Mouse (Mus musculus) lung, postnatal 10 days (tissue): ENCODE results near the gene Ppp5c.

Experiments used
- DNase-seq: peaks from one replicate; pipeline ENCODE4 v3.0.0; 2021

Ppp5c gene

GRCm38 (mm10) chr7:16978593-16978992 is 49.1 kb downstream of the Ppp5c start:
- DNase-seq = no peak

GRCm38 (mm10) chr7:16978173-16978572 is 49.6 kb downstream of the Ppp5c start:
- DNase-seq = no peak

GRCm38 (mm10) chr7:16976298-16976697 is 51.4 kb downstream of the Ppp5c start:
- DNase-seq = no peak

GRCm38 (mm10) chr7:16974018-16974417 is 53.7 kb downstream of the Ppp5c start:
- peak; percentile 83 for DNase-seq

- no peak for DNase-seq
These were observed 56.6 kb downstream of the Ppp5c start for GRCm38 (mm10) chr7:16971160-16971559.

GRCm38 (mm10) chr7:16968414-16968813 is 59.3 kb downstream of the Ppp5c start:
- DNase-seq = no peak

GRCm38 (mm10) chr7:16961678-16962077 is 66.0 kb downstream of the Ppp5c start:
- no peak for DNase-seq

GRCm38 (mm10) chr7:16959539-16960187 is 68.1 kb downstream of the Ppp5c start, which contains the start of gene Pnmal1:
TSS of gene Pnmal1 (plus strand) at chr7:16959679.
- DNase-seq = peak; percentile 30

GRCm38 (mm10) chr7:16956410-16957265 is 71.1 kb downstream of the Ppp5c start:
- no peak for DNase-seq

- no peak for DNase-seq
These were observed 72.0 kb downstream of the Ppp5c start for GRCm38 (mm10) chr7:16955712-16956111.
